Mouse (Mus musculus): ENCODE data around the gene Syt16. TPM values are rescaled to one million over a fixed set of nuclear protein-coding genes. Genes with fewer than 3 reads are reported as not detected.

The Syt16 gene
- total RNA-seq, 2 experiments from 2014 or later, result not detected

DNA sequence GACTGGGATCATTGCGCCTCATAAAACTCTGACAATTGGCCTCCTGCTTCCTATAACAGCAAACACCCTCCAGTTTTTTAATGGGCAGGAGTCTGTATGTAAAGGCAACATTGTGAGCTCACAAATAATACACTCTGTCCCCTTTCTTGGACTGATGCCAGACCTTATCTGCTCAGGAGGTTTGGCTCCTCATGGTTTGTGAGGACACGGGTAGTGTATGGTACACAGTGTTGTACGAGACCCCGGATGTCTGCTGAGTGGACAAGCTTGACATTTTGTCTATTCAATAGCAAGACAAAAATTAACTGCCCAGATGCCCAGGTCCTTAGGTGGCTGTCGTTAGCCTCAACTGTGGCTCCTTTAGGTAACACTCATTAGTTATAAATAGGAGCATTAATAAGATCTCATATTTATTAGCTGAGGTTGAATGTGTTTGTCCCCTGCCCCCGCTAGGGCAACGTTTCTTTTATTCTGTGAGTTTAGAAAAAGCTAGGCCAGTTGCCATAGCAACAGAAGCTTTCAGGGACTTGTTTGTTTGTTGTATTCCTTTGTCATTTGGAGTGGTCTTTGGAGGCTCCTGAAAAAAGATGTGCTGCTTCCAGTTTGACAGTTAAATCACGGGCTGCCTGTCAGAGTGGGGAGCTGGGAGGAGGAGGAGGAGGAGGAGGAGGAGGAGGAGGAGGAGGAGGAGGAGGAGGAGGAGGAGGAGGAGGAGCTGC, 101.3 kb downstream of the Syt16 start:
- no peak for DNase-seq (ENCODE audit: low spot score)

DNA sequence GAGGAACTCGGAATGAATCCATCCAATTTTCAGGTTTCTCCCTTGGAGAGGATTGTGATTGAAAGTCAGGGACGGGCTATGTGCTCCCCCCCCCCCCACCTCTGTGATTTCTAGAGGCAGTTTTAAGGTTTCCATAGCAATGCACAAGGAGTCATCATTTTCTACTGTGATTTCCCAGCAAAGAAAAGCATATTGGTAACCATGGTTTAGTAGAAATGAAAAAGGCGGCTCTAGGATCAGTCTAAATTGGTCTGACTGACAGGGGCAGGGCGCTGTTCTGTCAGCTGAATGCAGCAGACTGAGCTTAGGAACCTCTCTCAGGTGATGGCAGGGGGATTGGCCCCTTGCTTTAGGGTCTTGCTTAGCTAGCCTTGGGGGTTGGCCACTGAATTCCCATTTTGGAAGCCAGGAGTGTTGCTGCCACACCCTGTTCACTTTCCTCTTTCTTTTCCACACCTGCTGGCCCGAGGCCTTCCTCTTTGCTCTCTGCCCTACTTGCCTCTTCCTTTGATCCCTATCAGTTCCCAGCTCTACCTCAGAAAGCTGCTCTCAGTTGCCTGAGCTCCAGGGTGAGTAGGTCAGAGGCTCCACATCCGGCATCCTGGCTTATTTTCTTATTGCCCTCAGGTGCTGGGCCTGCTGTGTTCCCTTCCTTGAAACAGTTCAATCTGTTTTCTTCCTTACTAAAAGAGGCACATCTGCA, 108.5 kb downstream of the Syt16 start:
- no peak for DNase-seq (ENCODE audit: low spot score)

DNA sequence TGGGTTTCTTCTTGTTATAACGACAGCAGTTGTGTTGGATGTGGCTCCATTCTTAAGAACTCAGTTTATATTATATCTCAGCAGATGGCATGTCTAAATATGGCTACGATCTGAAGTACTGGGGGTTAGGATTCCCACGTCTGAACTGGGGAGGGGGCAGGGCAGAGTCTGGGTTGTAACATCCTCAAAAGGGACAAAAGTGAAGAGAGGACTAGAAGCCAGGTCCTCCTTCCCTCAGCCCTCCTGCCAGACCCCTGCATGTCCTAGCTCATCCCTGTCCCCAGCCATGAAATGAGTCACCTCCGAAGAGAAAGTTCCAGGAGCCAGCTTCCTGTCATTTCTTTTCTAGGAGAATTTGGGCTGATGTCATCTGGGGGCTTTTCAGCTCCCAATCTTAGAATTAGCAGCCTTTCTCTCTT, 111.2 kb downstream of the Syt16 start:
- no peak for DNase-seq (ENCODE audit: low spot score)

GRCm38 (mm10) chr12:74109462-74110068, 112.1 kb downstream of the Syt16 start:
- no peak for DNase-seq (ENCODE audit: low spot score)

DNA sequence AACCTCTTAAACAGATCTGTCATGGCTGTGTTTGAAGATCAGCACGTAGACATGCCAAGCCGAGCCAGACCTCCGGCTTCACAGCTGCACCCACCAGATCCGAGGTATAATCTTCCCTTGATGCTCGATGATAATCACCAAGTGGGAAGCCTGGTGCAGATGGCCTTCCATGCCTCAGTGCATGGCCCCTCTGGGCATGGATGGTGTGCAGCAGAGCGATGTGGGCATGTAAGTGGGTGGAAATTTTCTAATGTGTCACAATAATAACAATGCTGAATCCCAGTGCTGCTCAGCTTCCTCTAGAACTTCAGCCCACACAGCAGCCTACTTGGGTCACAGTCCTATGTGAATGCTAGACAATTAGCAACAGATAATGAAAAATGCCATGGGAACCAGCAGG, 119.4 kb downstream of the Syt16 start:
- no peak for DNase-seq (ENCODE audit: low spot score)

- DNase-seq (ENCODE audit: low spot score), result no peak
These were observed 128.3 kb downstream of the Syt16 start for GRCm38 (mm10) chr12:74125796-74126195.

DNA sequence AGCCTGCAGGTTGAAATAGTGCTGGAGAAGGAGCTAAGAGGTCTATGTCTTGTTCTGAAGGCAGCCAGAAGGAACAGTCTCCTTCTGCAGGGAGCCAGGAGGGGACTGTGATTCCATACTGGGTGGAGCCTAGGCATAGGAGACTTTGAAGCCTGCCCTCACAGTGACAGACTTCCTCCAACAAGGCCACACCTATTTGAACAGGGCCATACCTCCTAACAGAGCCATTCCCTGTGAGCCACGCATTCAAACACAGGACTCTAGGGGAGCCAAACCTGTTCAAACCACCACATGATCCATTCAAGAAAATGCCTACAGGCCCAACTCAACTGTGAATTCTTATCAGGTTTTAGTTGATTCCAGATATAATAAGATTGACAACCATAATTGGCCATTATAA, 130.8 kb downstream of the Syt16 start:
- no peak for DNase-seq (ENCODE audit: low spot score)

GRCm38 (mm10) chr12:74131790-74132189, 134.3 kb downstream of the Syt16 start:
- no peak for DNase-seq (ENCODE audit: low spot score)

DNA sequence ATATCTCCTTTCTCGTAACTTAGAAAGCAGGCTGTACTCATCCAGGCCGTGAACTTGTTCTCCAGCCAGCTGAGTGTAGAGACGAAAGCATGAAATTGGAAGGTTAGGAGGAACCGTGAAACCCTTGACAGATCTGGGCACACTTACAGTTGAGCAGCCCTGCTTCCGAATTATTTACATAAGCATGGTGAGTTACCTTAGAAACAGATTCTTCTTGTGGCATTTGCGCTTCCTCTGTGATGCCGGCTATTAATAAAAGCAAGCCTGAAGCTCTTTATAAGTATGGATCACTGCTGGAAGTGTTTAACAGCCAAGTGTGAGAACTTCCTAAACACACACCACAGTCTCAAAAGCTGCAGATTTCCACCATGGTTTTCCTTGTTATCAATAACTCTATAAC, 144.7 kb downstream of the Syt16 start:
- no peak for DNase-seq (ENCODE audit: low spot score)

- DNase-seq (ENCODE audit: low spot score), result no peak
These were observed 146.9 kb downstream of the Syt16 start for GRCm38 (mm10) chr12:74144385-74144784.

DNA sequence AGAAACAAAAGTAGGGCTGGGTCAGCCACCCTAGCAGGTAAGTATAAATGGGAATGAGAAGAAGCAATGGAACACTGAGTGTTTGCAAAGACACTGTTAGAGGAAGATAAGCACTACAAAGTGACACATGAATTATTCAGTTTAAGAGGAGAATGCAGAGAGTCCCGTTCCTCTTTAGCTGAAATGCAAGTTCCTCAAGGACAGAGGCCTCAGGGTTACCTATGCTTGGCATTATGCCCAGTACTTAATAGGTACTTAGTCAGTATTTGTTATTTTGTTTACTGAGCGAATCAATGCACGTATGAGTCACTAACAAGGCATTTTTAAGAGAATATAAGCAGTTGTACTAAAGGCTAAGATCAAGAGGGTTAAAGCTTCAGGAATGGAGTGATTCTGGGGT, 163.3 kb downstream of the Syt16 start:
- no peak for DNase-seq (ENCODE audit: low spot score)

DNA sequence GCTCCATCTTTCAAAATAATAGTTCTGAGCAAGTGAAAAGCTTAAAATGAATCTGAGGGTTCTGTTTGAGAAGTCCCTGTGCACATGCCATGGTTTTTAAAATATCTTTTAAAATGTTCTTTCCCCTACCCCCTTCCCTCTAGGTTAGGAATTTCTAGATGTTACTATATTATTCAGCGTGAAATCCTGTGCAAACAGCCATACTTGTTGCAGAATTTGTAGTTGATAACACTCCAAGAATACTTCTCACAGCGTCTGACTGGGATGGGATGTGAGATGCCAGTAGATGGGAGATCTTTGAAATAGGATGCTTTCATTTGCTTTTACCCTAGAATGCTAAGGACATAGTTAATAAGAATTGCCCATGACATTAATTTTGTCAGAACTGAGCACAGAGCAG, 165.6 kb downstream of the Syt16 start:
- no peak for DNase-seq (ENCODE audit: low spot score)

DNA sequence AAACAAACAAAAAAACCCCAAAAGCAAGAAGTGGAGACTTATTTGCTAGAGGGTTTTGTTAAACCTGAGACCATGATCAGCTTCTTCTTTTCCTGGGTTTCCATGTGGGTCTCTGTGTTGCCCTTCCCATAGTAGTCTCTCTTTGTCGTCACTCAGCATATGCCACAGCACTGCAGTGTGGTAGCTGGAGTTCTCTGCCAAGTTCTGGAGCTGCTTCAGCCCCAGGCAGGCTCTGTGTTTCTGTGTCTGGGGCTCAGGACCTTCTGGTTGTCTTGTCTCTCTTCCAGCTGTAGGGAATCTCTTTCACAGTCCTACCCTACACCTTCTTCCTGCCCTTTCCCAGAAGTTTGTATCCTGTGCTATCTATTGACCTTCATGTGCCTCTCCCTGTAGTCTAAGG, 173.8 kb downstream of the Syt16 start:
- no peak for DNase-seq (ENCODE audit: low spot score)

- no peak for DNase-seq (ENCODE audit: low spot score)
These were observed 176.4 kb downstream of the Syt16 start for GRCm38 (mm10) chr12:74173902-74174301.

- no peak for DNase-seq (ENCODE audit: low spot score)
These were observed 187.1 kb downstream of the Syt16 start for GRCm38 (mm10) chr12:74184596-74184995.

DNA sequence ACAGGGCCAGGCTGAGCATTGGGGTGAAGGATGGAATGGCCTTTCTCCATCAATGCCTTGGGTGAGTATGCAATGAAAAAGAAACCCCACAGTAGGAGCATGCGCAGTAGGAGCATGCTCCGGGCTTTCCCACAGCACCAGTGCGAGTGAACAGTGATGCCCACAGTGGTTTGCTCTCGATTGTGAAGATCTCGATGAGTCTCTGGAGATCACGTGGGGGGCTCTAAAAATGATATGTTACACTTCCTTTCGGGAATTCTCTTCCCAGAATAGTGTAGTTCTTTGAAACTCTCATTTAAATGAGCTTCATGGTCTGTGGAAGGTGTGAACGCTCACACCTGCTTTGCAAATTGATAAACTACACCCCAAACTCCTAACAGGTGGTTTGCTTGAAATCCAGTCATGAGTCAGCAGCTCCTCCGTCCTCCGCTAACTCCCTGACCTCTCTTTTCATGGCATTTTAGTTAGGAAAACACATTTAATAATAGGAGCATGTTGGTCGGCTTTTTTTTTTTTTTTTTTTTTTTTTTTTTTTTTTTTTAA, 190.9 kb downstream of the Syt16 start:
- DNase-seq (ENCODE audit: low spot score), result no peak

- DNase-seq (ENCODE audit: low spot score), result no peak
These were observed 191.4 kb downstream of the Syt16 start for GRCm38 (mm10) chr12:74188815-74189214.

DNA sequence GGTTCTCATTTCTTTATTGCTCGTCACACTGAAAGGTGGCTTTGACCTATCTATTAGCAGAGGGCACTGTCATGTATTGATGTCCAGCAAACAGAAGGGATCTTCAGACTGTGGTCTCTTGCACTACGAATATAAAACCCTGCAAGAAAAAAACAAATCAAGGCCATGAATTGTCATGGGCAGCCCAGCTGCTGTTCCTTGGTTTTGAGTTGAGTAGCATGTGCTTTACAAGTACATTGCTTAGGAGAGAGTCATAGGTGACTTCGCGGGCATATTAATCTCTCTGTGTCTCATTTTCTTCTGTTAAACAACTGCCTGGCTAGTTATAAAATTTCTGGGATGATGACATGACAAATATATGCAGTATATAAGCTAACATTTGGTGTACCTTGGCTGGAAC, 192.4 kb downstream of the Syt16 start:
- DNase-seq (ENCODE audit: low spot score), result no peak

- no peak for DNase-seq (ENCODE audit: low spot score)
These were observed 192.8 kb downstream of the Syt16 start for GRCm38 (mm10) chr12:74190297-74190696.

DNA sequence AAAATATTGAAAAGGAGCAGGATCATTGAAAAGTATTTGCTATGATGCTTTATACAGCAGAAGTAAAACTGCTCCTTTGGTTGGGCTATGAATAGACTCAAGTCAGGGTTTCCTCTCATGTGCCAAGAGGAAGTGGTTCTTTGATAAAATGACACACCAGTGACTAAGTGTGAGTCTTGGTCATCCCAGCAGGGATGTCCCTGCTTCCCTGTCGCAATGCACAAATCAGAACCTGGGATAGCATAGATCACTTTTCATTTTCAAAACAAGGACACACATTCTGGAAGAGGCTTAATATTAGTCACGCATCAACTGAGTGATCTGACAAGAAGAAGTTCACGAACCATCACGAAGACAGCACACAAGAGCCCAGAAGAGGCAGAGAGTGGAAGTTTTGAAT, 195.1 kb downstream of the Syt16 start:
- DNase-seq (ENCODE audit: low spot score), result no peak

- DNase-seq (ENCODE audit: low spot score), result no peak
These were observed 203.9 kb downstream of the Syt16 start for GRCm38 (mm10) chr12:74201410-74201809.

DNA sequence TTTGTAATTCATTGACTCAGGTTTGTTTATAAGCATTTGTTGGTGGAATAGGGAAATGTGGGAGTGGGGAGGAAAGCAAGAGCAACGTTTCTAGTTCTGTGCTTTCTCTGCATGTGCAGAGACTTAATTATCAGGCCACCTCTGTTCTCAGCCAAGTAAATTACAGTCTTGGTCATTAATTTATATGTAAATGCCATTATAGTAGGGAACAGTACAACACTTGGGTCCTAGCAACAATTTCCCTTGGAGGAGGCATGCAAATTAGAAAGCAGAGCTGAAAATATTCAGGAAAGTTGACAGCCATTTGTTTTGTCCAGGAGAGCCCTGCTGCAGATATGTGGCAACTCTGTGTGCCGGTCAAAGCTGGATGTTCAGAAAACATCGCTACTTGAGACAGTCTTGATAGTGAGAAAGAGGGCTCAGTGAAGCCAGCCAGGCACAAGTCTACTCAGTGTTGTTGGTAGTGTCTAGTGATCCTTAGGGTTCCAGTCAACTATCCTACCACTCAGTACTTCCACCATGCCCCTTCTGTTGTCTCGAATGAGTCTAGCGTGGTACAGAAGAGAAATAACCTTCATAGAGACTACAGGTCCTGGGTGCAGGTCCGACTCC, 205.1 kb downstream of the Syt16 start:
- DNase-seq (ENCODE audit: low spot score), result no peak
